Mouse (Mus musculus): ENCODE measurements around the gene Tmem132b.

DNA sequence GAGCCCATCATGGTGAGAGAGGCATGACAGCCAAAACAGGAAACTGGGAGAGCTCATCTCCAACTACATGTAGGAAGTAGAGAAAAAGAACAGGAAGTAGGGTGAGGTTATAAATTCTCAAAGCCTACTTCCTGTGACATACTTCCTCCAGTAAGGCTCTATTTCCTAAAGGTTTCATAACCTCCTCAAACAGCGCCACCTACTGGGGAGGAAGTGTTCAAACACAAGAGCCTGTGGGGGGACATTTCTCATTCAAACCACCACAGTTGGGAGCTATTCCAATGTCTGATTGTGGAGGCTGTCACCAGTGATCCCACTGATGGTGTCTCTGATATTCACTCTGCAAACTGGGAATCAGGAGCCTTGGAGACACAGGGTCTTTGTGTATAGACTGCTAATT is 78.4 kb downstream of the Tmem132b start:
- TF ChIP-seq CTCF (IDR thresholded peaks at IDR 0.05) (no peak), EP300 (IDR thresholded peaks at IDR 0.05) (no peak)

Measured in lung, postnatal 0 days (tissue).